Comparison of ENCODE assay signal across 29 mouse cellular contexts in the genomic region with DNA sequence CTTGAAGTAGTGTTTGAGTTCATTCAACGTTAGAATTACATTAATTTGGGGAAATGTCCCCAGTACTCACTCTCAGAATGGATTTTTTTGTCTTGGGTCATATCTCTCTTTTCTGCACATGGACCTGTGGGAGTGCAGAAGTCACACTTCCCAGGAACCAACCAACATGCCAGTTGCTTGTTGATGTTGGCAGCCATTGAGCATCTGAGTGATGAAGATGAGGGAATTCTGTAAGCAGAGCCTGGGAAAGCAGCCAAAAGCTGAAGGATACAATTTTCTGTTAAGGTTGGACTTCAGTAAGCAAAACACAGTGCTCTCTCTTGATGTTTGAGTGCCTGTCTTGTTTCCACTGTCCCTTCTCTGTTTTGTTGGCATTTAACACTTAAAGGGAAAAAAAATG.
A peak's percentile ranks its signal among the peaks of the same experiment; 100 is the strongest.
DNase-seq lines count a peak whose midpoint lies in the region; ATAC-seq and TF ChIP-seq lines count a peak whose summit lies in the region.
"Had no signal": no experiment of that assay in that cellular context is flagged by ENCODE, and none has a peak within 500 bp of the region (broad histone marks: within the 10 kb centered on the region; RNA-seq: fewer than 3 reads in every experiment).

No protein-coding gene starts in this region.

- no peak for TF ChIP-seq CTCF in hindbrain, postnatal 0 days (IDR thresholded peaks at IDR 0.05; ENCODE audit: low read depth)

- no peak overlapping the region for H3K4me2 ChIP-seq in hindbrain, postnatal 0 days (ENCODE audit: low read depth, low read length)
- H3K4me2 ChIP-seq in hindbrain, embryonic 11.5 days (replicated peaks; ENCODE audit: low read depth, low read length): no peak overlapping the region
- H3K4me2 ChIP-seq: heart, embryonic 13.5 days; hindbrain, embryonic 15.5 days; kidney, embryonic 15.5 days; limb, embryonic 15.5 days; liver, embryonic 15.5 days; neural tube, embryonic 12.5 days had no signal

- no peaks in the 10 kb centered on the region for H3K9me3 ChIP-seq in hindbrain, postnatal 0 days (ENCODE audit: low read length)
- H3K9me3 ChIP-seq in hindbrain, embryonic 11.5 days (ENCODE audit: control insufficient read depth, low read length): no peaks in the 10 kb centered on the region
- H3K9me3 ChIP-seq: heart, embryonic 13.5 days; hindbrain, embryonic 15.5 days; kidney, embryonic 15.5 days; limb, embryonic 10.5 days; limb, embryonic 15.5 days; liver, embryonic 15.5 days; neural tube, embryonic 12.5 days had no signal

- no peak for ATAC-seq in hindbrain, postnatal 0 days
- no peak for ATAC-seq in hindbrain, embryonic 11.5 days (ENCODE audit: low FRiP score)
- ATAC-seq: activated CD4-positive, CD25-positive, alpha-beta regulatory T cell, adult 4 months; forebrain, embryonic 14.5 days; midbrain, embryonic 16.5 days had no signal

- no peak overlapping the region for H3K9ac ChIP-seq in hindbrain, postnatal 0 days (replicated peaks; ENCODE audit: low read length)
- no peak overlapping the region for H3K9ac ChIP-seq in hindbrain, embryonic 11.5 days (ENCODE audit: low read depth, low read length)
- H3K9ac ChIP-seq: heart, embryonic 13.5 days; hindbrain, embryonic 15.5 days; kidney, embryonic 15.5 days; limb, embryonic 15.5 days; liver, embryonic 15.5 days; neural tube, embryonic 12.5 days had no signal

- H3K4me1 ChIP-seq in hindbrain, postnatal 0 days (ENCODE audit: insufficient read depth, low read length): no peaks in the 10 kb centered on the region
- no peaks in the 10 kb centered on the region for H3K4me1 ChIP-seq in hindbrain, embryonic 11.5 days (replicated peaks; ENCODE audit: control insufficient read depth, insufficient read depth, low read length)
- H3K4me1 ChIP-seq: heart, embryonic 13.5 days; kidney, embryonic 15.5 days; limb, embryonic 10.5 days; limb, embryonic 15.5 days; liver, embryonic 15.5 days; neural tube, embryonic 12.5 days had no signal

- no peaks in the 10 kb centered on the region for H3K36me3 ChIP-seq in hindbrain, postnatal 0 days (ENCODE audit: insufficient read depth, low read length)
- H3K36me3 ChIP-seq in hindbrain, embryonic 11.5 days (ENCODE audit: control insufficient read depth, insufficient read depth, low read length): no peaks in the 10 kb centered on the region
- H3K36me3 ChIP-seq: heart, embryonic 13.5 days; hindbrain, embryonic 15.5 days; kidney, embryonic 15.5 days; limb, embryonic 10.5 days; limb, embryonic 15.5 days; liver, embryonic 15.5 days; neural tube, embryonic 12.5 days had no signal

- H3K4me3 ChIP-seq in hindbrain, postnatal 0 days (ENCODE audit: low read length): no peak overlapping the region
- H3K4me3 ChIP-seq in hindbrain, embryonic 11.5 days (ENCODE audit: low read depth, low read length): no peak overlapping the region
- H3K4me3 ChIP-seq: heart, embryonic 13.5 days; hindbrain, embryonic 15.5 days; kidney, embryonic 15.5 days; limb, embryonic 10.5 days; limb, embryonic 15.5 days; liver, embryonic 15.5 days; myocyte; neural tube, embryonic 12.5 days had no signal

- peak; percentile 21 for DNase-seq in cerebellum, adult 11-12 months
- DNase-seq in cerebellum, adult 11 months: no peak
- peak; percentile 20 for DNase-seq in hindbrain, postnatal 0 days (ENCODE audit: low spot score)
- DNase-seq in hindbrain, embryonic 11.5 days (ENCODE audit: low spot score): no peak
- peak; percentile 2 for DNase-seq in lung, postnatal 10 days
- no peak for DNase-seq in lung, adult 18-20 months
- DNase-seq in cerebellum, adult 9-10 months: peak; percentile 48
- DNase-seq in urinary bladder, postnatal 14 days (ENCODE audit: low spot score): no peak
- DNase-seq: adrenal gland, adult 8-10 months; gastrocnemius, postnatal 36 days; heart, adult 18-20 months; heart, postnatal 10 days; kidney, adult 18-20 months; kidney, postnatal 25 days; thymus, adult 2 months; thymus, postnatal 36 days had no signal

- WGBS in hindbrain, postnatal 0 days: 40% methylated on average over 1 of the region's 1 CpGs
- 67% methylated on average over 1 of the region's 1 CpGs for WGBS in hindbrain, embryonic 11.5 days

- no peaks in the 10 kb centered on the region for H3K27me3 ChIP-seq in hindbrain, postnatal 0 days (ENCODE audit: insufficient read depth, low read length)
- no peaks in the 10 kb centered on the region for H3K27me3 ChIP-seq in hindbrain, embryonic 11.5 days (ENCODE audit: control insufficient read depth, insufficient read depth, low read length)
- H3K27me3 ChIP-seq: CH12.LX; heart, embryonic 13.5 days; hindbrain, embryonic 15.5 days; kidney, embryonic 15.5 days; limb, embryonic 15.5 days; liver, embryonic 15.5 days; neural tube, embryonic 12.5 days had no signal

- H3K27ac ChIP-seq in hindbrain, postnatal 0 days: no peak overlapping the region
- no peak overlapping the region for H3K27ac ChIP-seq in hindbrain, embryonic 11.5 days (ENCODE audit: low read depth, low read length)
- H3K27ac ChIP-seq: heart, embryonic 13.5 days; hindbrain, embryonic 15.5 days; kidney, embryonic 15.5 days; limb, embryonic 10.5 days; limb, embryonic 15.5 days; liver, embryonic 15.5 days; macrophage; neural tube, embryonic 12.5 days had no signal

Comparison
In these comparisons a context has a peak if more than half of its experiments do, and no peak if none do; other contexts are left out.
1. DNase-seq: peak in cerebellum, adult 11-12 months (single experiment), hindbrain, postnatal 0 days (single experiment), lung, postnatal 10 days (single experiment) and cerebellum, adult 9-10 months (single experiment); none in cerebellum, adult 11 months (single experiment), hindbrain, embryonic 11.5 days (single experiment), lung, adult 18-20 months (0 of 2) and urinary bladder, postnatal 14 days (single experiment).